Mouse (Mus musculus): ENCODE data around the gene Atr.

GRCm38 (mm10) chr9:95932855-95933254 is 75.5 kb downstream of the Atr start:
- TF ChIP-seq POLR2A (IDR thresholded peaks at IDR 0.05; ENCODE audit: borderline replicate concordance, extremely low read depth, insufficient read depth, insufficient read length, poor library complexity, severe bottlenecking) (no peak), CTCF (IDR thresholded peaks at IDR 0.05; ENCODE audit: borderline replicate concordance, extremely low read depth, insufficient read depth, insufficient read length) (no peak)
